15 mouse cellular contexts compared by ENCODE assay signal in genomic region chr15:100429959-100430565, GRCm38 (mm10). TPM values are rescaled to one million over a fixed set of nuclear protein-coding genes. Genes with fewer than 3 reads are reported as not detected.
DNase-seq lines count a peak whose midpoint lies in the region; ATAC-seq and TF ChIP-seq lines count a peak whose summit lies in the region.
"Had no signal": no experiment of that assay in that cellular context is flagged by ENCODE, and none has a peak within 500 bp of the region (broad histone marks: within the 10 kb centered on the region; RNA-seq: fewer than 3 reads in every experiment).

No protein-coding gene starts in this region.

- no peak overlapping the region for H3K9ac ChIP-seq in forebrain, postnatal 0 days
- no peak overlapping the region for H3K9ac ChIP-seq in forebrain, embryonic 12.5 days
- H3K9ac ChIP-seq in midbrain, embryonic 14.5 days (replicated peaks; ENCODE audit: low read length): no peak overlapping the region
- H3K9ac ChIP-seq in midbrain, embryonic 11.5 days (ENCODE audit: low read length): no peak overlapping the region
- 0 out of 2 replicates have a peak overlapping the region, but pooled peaks have one; percentile 4 for H3K9ac ChIP-seq in stomach, postnatal 0 days (ENCODE audit: low read length)
- H3K9ac ChIP-seq: heart, embryonic 12.5 days; limb, embryonic 12.5 days had no signal

- H3K27me3 ChIP-seq in forebrain, postnatal 0 days (ENCODE audit: insufficient read depth, low read length): peaks cover 6% of the 10 kb centered on the region; the same call in 1 of the 2 replicates
- peaks cover 10% of the 10 kb centered on the region for H3K27me3 ChIP-seq in forebrain, embryonic 12.5 days
- H3K27me3 ChIP-seq in midbrain, embryonic 14.5 days (ENCODE audit: control insufficient read depth, insufficient read depth, low read length): peaks cover 4% of the 10 kb centered on the region
- H3K27me3 ChIP-seq in midbrain, embryonic 11.5 days (ENCODE audit: control insufficient read depth, insufficient read depth, low read length): peaks cover 3% of the 10 kb centered on the region
- no peaks in the 10 kb centered on the region for H3K27me3 ChIP-seq in stomach, postnatal 0 days (ENCODE audit: control insufficient read depth, insufficient read depth, low read length)
- H3K27me3 ChIP-seq: limb, embryonic 12.5 days had no signal

- no peak for TF ChIP-seq CTCF in forebrain, postnatal 0 days (IDR thresholded peaks at IDR 0.05; ENCODE audit: low read depth)
- TF ChIP-seq CTCF in stomach, postnatal 0 days (IDR thresholded peaks at IDR 0.05; ENCODE audit: low read depth): no peak

- H3K4me3 ChIP-seq in forebrain, postnatal 0 days (ENCODE audit: low read depth, low read length): no peak overlapping the region
- no peak overlapping the region for H3K4me3 ChIP-seq in forebrain, embryonic 12.5 days (replicated peaks)
- no peak overlapping the region for H3K4me3 ChIP-seq in midbrain, embryonic 14.5 days (replicated peaks; ENCODE audit: low read depth, low read length)
- no peak overlapping the region for H3K4me3 ChIP-seq in midbrain, embryonic 11.5 days (ENCODE audit: low read depth, low read length)
- H3K4me3 ChIP-seq in stomach, postnatal 0 days (ENCODE audit: low read depth, low read length): no peak overlapping the region
- H3K4me3 ChIP-seq: heart, embryonic 12.5 days; limb, embryonic 12.5 days had no signal

- no peaks in the 10 kb centered on the region for H3K9me3 ChIP-seq in forebrain, postnatal 0 days (ENCODE audit: low read length)
- H3K9me3 ChIP-seq in forebrain, embryonic 12.5 days: no peaks in the 10 kb centered on the region
- no peaks in the 10 kb centered on the region for H3K9me3 ChIP-seq in midbrain, embryonic 14.5 days (ENCODE audit: control insufficient read depth, low read length)
- H3K9me3 ChIP-seq in midbrain, embryonic 11.5 days (ENCODE audit: control insufficient read depth, low read length): no peaks in the 10 kb centered on the region
- H3K9me3 ChIP-seq in stomach, postnatal 0 days (ENCODE audit: control insufficient read depth, low read length): no peaks in the 10 kb centered on the region
- H3K9me3 ChIP-seq: heart, embryonic 12.5 days had no signal

- TF ChIP-seq EP300 in stomach, postnatal 0 days (optimal IDR thresholded peaks at IDR 0.05): no peak

- no peak for DNase-seq in forebrain, postnatal 0 days
- DNase-seq in midbrain, embryonic 14.5 days: peak; percentile 9
- no peak for DNase-seq in midbrain, embryonic 11.5 days (ENCODE audit: low spot score, missing footprints)
- DNase-seq in stomach, postnatal 0 days (ENCODE audit: low spot score): no peak
- no peak for DNase-seq in Muller cell, postnatal 12 days (ENCODE audit: inconsistent ontology term)
- no peak for DNase-seq in adrenal gland, adult 18-20 months (ENCODE audit: low spot score in 2 of 2)
- DNase-seq: adrenal gland, postnatal 25 days; B cell, adult 2 months; lung, postnatal 10 days; thymus, postnatal 36 days had no signal

- H3K27ac ChIP-seq in forebrain, postnatal 0 days (ENCODE audit: low read depth, low read length): no peak overlapping the region
- no peak overlapping the region for H3K27ac ChIP-seq in forebrain, embryonic 12.5 days
- H3K27ac ChIP-seq in midbrain, embryonic 14.5 days (replicated peaks; ENCODE audit: low read depth, low read length): no peak overlapping the region
- no peak overlapping the region for H3K27ac ChIP-seq in midbrain, embryonic 11.5 days (ENCODE audit: low read depth, low read length)
- no peak overlapping the region for H3K27ac ChIP-seq in stomach, postnatal 0 days (replicated peaks)
- H3K27ac ChIP-seq: limb, embryonic 12.5 days had no signal

- H3K4me1 ChIP-seq in forebrain, postnatal 0 days (ENCODE audit: insufficient read depth): no peaks in the 10 kb centered on the region
- H3K4me1 ChIP-seq in forebrain, embryonic 12.5 days: no peaks in the 10 kb centered on the region
- H3K4me1 ChIP-seq in midbrain, embryonic 14.5 days (ENCODE audit: control insufficient read depth, insufficient read depth, low read length): no peaks in the 10 kb centered on the region
- no peaks in the 10 kb centered on the region for H3K4me1 ChIP-seq in midbrain, embryonic 11.5 days (ENCODE audit: control insufficient read depth, insufficient read depth, low read length)
- H3K4me1 ChIP-seq in stomach, postnatal 0 days (replicated peaks; ENCODE audit: control insufficient read depth, insufficient read depth): no peaks in the 10 kb centered on the region
- H3K4me1 ChIP-seq: limb, embryonic 12.5 days had no signal

- ATAC-seq in forebrain, postnatal 0 days: peak; percentile 40
- ATAC-seq in forebrain, embryonic 12.5 days (ENCODE audit: low FRiP score): no peak
- no peak for ATAC-seq in midbrain, embryonic 14.5 days (ENCODE audit: low FRiP score, low TSS enrichment)
- ATAC-seq in midbrain, embryonic 11.5 days (ENCODE audit: low FRiP score): no peak
- ATAC-seq in granulocyte monocyte progenitor cell, adult 5-6 weeks (replicated peaks; ENCODE audit: poor library complexity, severe bottlenecking): peak; percentile 30
- ATAC-seq in stomach, postnatal 0 days (ENCODE audit: low FRiP score, low TSS enrichment): no peak
- ATAC-seq: midbrain, embryonic 16.5 days had no signal

- no peaks in the 10 kb centered on the region for H3K36me3 ChIP-seq in forebrain, postnatal 0 days (ENCODE audit: insufficient read depth)
- H3K36me3 ChIP-seq in forebrain, embryonic 12.5 days (replicated peaks): no peaks in the 10 kb centered on the region
- no peaks in the 10 kb centered on the region for H3K36me3 ChIP-seq in midbrain, embryonic 14.5 days (ENCODE audit: control insufficient read depth, insufficient read depth, low read length)
- no peaks in the 10 kb centered on the region for H3K36me3 ChIP-seq in midbrain, embryonic 11.5 days (ENCODE audit: control insufficient read depth, insufficient read depth, low read length)
- no peaks in the 10 kb centered on the region for H3K36me3 ChIP-seq in stomach, postnatal 0 days (ENCODE audit: control insufficient read depth, insufficient read depth, low read length)
- H3K36me3 ChIP-seq: heart, embryonic 12.5 days; limb, embryonic 12.5 days had no signal

- no peak overlapping the region for H3K4me2 ChIP-seq in forebrain, postnatal 0 days (ENCODE audit: low read depth)
- no peak overlapping the region for H3K4me2 ChIP-seq in forebrain, embryonic 12.5 days
- H3K4me2 ChIP-seq in midbrain, embryonic 14.5 days (ENCODE audit: low read length): no peak overlapping the region
- no peak overlapping the region for H3K4me2 ChIP-seq in midbrain, embryonic 11.5 days
- H3K4me2 ChIP-seq in stomach, postnatal 0 days (replicated peaks; ENCODE audit: low read depth): no peak overlapping the region
- H3K4me2 ChIP-seq: heart, embryonic 12.5 days; limb, embryonic 12.5 days had no signal

- WGBS in forebrain, postnatal 0 days: 64% methylated on average over 11 of the region's 11 CpGs
- 79% methylated on average over 11 of the region's 11 CpGs for WGBS in forebrain, embryonic 12.5 days
- WGBS in midbrain, embryonic 14.5 days: 77% methylated on average over 11 of the region's 11 CpGs
- WGBS in midbrain, embryonic 11.5 days: 82% methylated on average over 11 of the region's 11 CpGs
- WGBS in stomach, postnatal 0 days: 60% methylated on average over 11 of the region's 11 CpGs

RNA-seq across cellular contexts. Expression of gene Slc11a2, which starts 5.2 kb away (rescaled TPM):
- total RNA-seq in forebrain, postnatal 0 days (2014; rRNA removed): 23.2 and 36.8 TPM in 2 replicates
- polyA plus RNA-seq in forebrain, postnatal 0 days (2015; fragmentation: Nextera tagmentation; extraction: Ambion mirVana): 17.2 and 17.6 TPM in 2 replicates
- 25.6 and 26.0 TPM in 2 replicates for polyA plus RNA-seq in forebrain, embryonic 12.5 days (2016; fragmentation: Nextera tagmentation; extraction: Ambion mirVana)
- polyA plus RNA-seq in midbrain, embryonic 14.5 days (2014; fragmentation: Nextera tagmentation; extraction: Ambion mirVana): 18.5 and 21.6 TPM in 2 replicates
- 18.2 and 22.2 TPM in 2 replicates for polyA plus RNA-seq in midbrain, embryonic 11.5 days (2014; fragmentation: Nextera tagmentation; extraction: Ambion mirVana)
- 10.2 and 10.3 TPM in 2 replicates for total RNA-seq in granulocyte monocyte progenitor cell, adult 5-6 weeks (2014; fragmentation: Nextera tagmentation)
- total RNA-seq in granulocyte monocyte progenitor cell, adult 5-6 weeks (2017): 8.6 and 8.9 TPM in 2 replicates
- 12.2 and 15.8 TPM in 2 replicates for polyA plus RNA-seq in stomach, postnatal 0 days (2015; fragmentation: Nextera tagmentation; extraction: Ambion mirVana)
- total RNA-seq in adrenal gland, adult 18-20 months (2021): 100 to 1,000 TPM; 110 to 132 TPM

RNA-seq across cellular contexts. Expression of gene Gm5475, which starts 8.1 kb away (rescaled TPM):
- total RNA-seq in forebrain, postnatal 0 days (2014; rRNA removed): 0.08 TPM in 1 of 2 replicates, not detected in the other
- polyA plus RNA-seq in forebrain, postnatal 0 days (2015; fragmentation: Nextera tagmentation; extraction: Ambion mirVana): 0.09 and 0.10 TPM in 2 replicates
- 0.08 and 0.17 TPM in 2 replicates for polyA plus RNA-seq in forebrain, embryonic 12.5 days (2016; fragmentation: Nextera tagmentation; extraction: Ambion mirVana)
- not detected in 2 replicates for polyA plus RNA-seq in midbrain, embryonic 14.5 days (2014; fragmentation: Nextera tagmentation; extraction: Ambion mirVana)
- polyA plus RNA-seq in midbrain, embryonic 11.5 days (2014; fragmentation: Nextera tagmentation; extraction: Ambion mirVana): not detected in 2 replicates
- total RNA-seq in granulocyte monocyte progenitor cell, adult 5-6 weeks (2014; fragmentation: Nextera tagmentation): not detected in 2 replicates
- not detected in 2 replicates for total RNA-seq in granulocyte monocyte progenitor cell, adult 5-6 weeks (2017)
- polyA plus RNA-seq in stomach, postnatal 0 days (2015; fragmentation: Nextera tagmentation; extraction: Ambion mirVana): 0.11 and 0.15 TPM in 2 replicates
- not detected for total RNA-seq in adrenal gland, adult 18-20 months (2021)
- total RNA-seq: adrenal gland, postnatal 25 days had no signal
- polyA plus RNA-seq: heart, embryonic 12.5 days had no signal

RNA-seq across cellular contexts. Expression of gene Letmd1, which starts 38.8 kb away (rescaled TPM):
- 70.5 and 87.8 TPM in 2 replicates for total RNA-seq in forebrain, postnatal 0 days (2014; rRNA removed)
- polyA plus RNA-seq in forebrain, postnatal 0 days (2015; fragmentation: Nextera tagmentation; extraction: Ambion mirVana): 45.3 and 52.5 TPM in 2 replicates
- 41.9 and 47.7 TPM in 2 replicates for polyA plus RNA-seq in forebrain, embryonic 12.5 days (2016; fragmentation: Nextera tagmentation; extraction: Ambion mirVana)
- 44.8 and 51.9 TPM in 2 replicates for polyA plus RNA-seq in midbrain, embryonic 14.5 days (2014; fragmentation: Nextera tagmentation; extraction: Ambion mirVana)
- polyA plus RNA-seq in midbrain, embryonic 11.5 days (2014; fragmentation: Nextera tagmentation; extraction: Ambion mirVana): 41.0 and 42.5 TPM in 2 replicates
- 42.5 and 46.2 TPM in 2 replicates for total RNA-seq in granulocyte monocyte progenitor cell, adult 5-6 weeks (2014; fragmentation: Nextera tagmentation)
- total RNA-seq in granulocyte monocyte progenitor cell, adult 5-6 weeks (2017): 25.7 and 34.0 TPM in 2 replicates
- polyA plus RNA-seq in stomach, postnatal 0 days (2015; fragmentation: Nextera tagmentation; extraction: Ambion mirVana): 9.8 and 10.9 TPM in 2 replicates
- 100 to 1,000 TPM; 147 to 279 TPM for total RNA-seq in adrenal gland, adult 18-20 months (2021)

Comparison
In these comparisons a context has a peak if more than half of its experiments do, and no peak if none do; other contexts are left out.
1. ATAC-seq: peak in forebrain, postnatal 0 days (single experiment) and granulocyte monocyte progenitor cell, adult 5-6 weeks (single experiment); none in forebrain, embryonic 12.5 days (single experiment), midbrain, embryonic 14.5 days (single experiment), midbrain, embryonic 11.5 days (single experiment) and stomach, postnatal 0 days (single experiment).